Mouse (Mus musculus): ENCODE data around the gene Sh3rf1.

DNA sequence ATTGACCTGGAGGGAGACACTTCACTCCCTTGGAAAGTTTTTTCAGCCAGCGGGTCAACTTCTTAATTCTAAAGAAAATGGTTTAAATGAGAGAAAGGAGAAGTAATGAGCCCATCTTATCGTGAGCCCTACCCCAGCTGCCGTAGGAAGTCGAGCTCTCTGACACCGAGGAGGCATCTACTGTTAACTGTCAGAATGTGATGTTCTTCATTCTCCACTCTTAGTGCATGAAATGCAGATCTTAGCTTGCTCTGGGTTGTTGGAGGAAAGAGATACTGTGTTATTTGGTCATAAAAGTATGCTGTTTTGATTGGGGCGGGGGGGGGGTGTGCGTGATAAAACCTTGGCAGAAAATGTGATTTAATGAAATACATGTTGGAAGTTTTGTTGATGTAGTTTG, 62.7 kb downstream of the Sh3rf1 start:
- TF ChIP-seq POLR2A (IDR thresholded peaks at IDR 0.05; ENCODE audit: borderline replicate concordance, insufficient read depth, low read length) (no peak), CTCF (IDR thresholded peaks at IDR 0.05; ENCODE audit: borderline replicate concordance, insufficient read depth, low read depth, low read length) (no peak)
